Comparison of ENCODE assay signal across 8 mouse cellular contexts in genomic region chr19:6911101-6912074, GRCm38 (mm10). TPM values are rescaled to one million over a fixed set of nuclear protein-coding genes. Genes with fewer than 3 reads are reported as not detected.
DNase-seq lines count a peak whose midpoint lies in the region; ATAC-seq and TF ChIP-seq lines count a peak whose summit lies in the region.

No protein-coding gene starts in this region.

- H3K36me3 ChIP-seq in C2C12 (ENCODE audit: control insufficient read depth, insufficient read depth): peaks cover 30% of the 10 kb centered on the region
- peaks cover 49% of the 10 kb centered on the region for H3K36me3 ChIP-seq in embryonic facial prominence, embryonic 13.5 days
- peaks cover 35% of the 10 kb centered on the region for H3K36me3 ChIP-seq in limb, embryonic 14.5 days (ENCODE audit: control insufficient read depth, insufficient read depth, low read length)

- DNase-seq in gastrocnemius, postnatal 10 days: peak; percentile 5
- DNase-seq in gastrocnemius, postnatal 36 days: no peak
- no peak for DNase-seq in limb, embryonic 14.5 days (ENCODE audit: low spot score)
- DNase-seq in left cerebral cortex, postnatal 10 days (ENCODE audit: extremely low spot score in 1 of 2, low spot score in 2 of 2): no peak
- DNase-seq in adrenal gland, postnatal 36 days: no peak
- no peak for DNase-seq in right cerebral cortex, postnatal 4 days

- H3ac ChIP-seq in C2C12 (ENCODE audit: control insufficient read depth, insufficient read length, low read depth): no peak overlapping the region

- H3K4me1 ChIP-seq in embryonic facial prominence, embryonic 13.5 days: peaks cover 28% of the 10 kb centered on the region
- H3K4me1 ChIP-seq in limb, embryonic 14.5 days (ENCODE audit: control insufficient read depth, insufficient read depth, low read length): peaks cover 12% of the 10 kb centered on the region

- H3K79me2 ChIP-seq in C2C12 (ENCODE audit: control insufficient read depth, insufficient read depth): peaks cover 52% of the 10 kb centered on the region

- peaks cover 23% of the 10 kb centered on the region for H3K79me3 ChIP-seq in C2C12 (ENCODE audit: low read depth)

- TF ChIP-seq CTCF in C2C12 (IDR thresholded peaks at IDR 0.05; ENCODE audit: control insufficient read depth, insufficient read depth, insufficient read length): no peak

- H3K9me3 ChIP-seq in embryonic facial prominence, embryonic 13.5 days: no peaks in the 10 kb centered on the region
- H3K9me3 ChIP-seq in limb, embryonic 14.5 days (ENCODE audit: control insufficient read depth, low read length): no peaks in the 10 kb centered on the region

- H3K4me2 ChIP-seq in embryonic facial prominence, embryonic 13.5 days: peak overlapping the region; percentile 81
- peak overlapping the region; percentile 82 for H3K4me2 ChIP-seq in limb, embryonic 14.5 days (replicated peaks; ENCODE audit: low read depth, low read length, severe bottlenecking)

- peak overlapping the region; percentile 34; the same call in 1 of the 2 replicates for H3K27ac ChIP-seq in embryonic facial prominence, embryonic 13.5 days
- no peak overlapping the region for H3K27ac ChIP-seq in limb, embryonic 14.5 days (replicated peaks; ENCODE audit: low read depth, low read length)

- 87% methylated on average over 19 of the region's 19 CpGs for WGBS in embryonic facial prominence, embryonic 13.5 days
- WGBS in limb, embryonic 14.5 days: 88% methylated on average over 19 of the region's 19 CpGs

- peak overlapping the region; percentile 76 for H3K4me3 ChIP-seq in C2C12 (ENCODE audit: insufficient read depth, poor library complexity, severe bottlenecking)
- H3K4me3 ChIP-seq in embryonic facial prominence, embryonic 13.5 days: peak overlapping the region; percentile 68
- peak overlapping the region; percentile 24 for H3K4me3 ChIP-seq in limb, embryonic 14.5 days (replicated peaks; ENCODE audit: low read length)

- intact Hi-C loops in gastrocnemius, postnatal 36 days (cut with DNase I): no loop called here
- intact Hi-C loops in left cerebral cortex, postnatal 10 days (cut with DNase I): no loop called here

- no peaks in the 10 kb centered on the region for H3K27me3 ChIP-seq in C2C12 (ENCODE audit: control insufficient read depth, insufficient read depth, insufficient read length)
- H3K27me3 ChIP-seq in embryonic facial prominence, embryonic 13.5 days: no peaks in the 10 kb centered on the region
- H3K27me3 ChIP-seq in limb, embryonic 14.5 days (ENCODE audit: control insufficient read depth, insufficient read depth, low read length): no peaks in the 10 kb centered on the region

- H3K9ac ChIP-seq in embryonic facial prominence, embryonic 13.5 days: peak overlapping the region; percentile 58
- peak overlapping the region; percentile 31; the same call in 1 of the 2 replicates for H3K9ac ChIP-seq in limb, embryonic 14.5 days (ENCODE audit: low read depth, low read length, severe bottlenecking)

- ATAC-seq in embryonic facial prominence, embryonic 13.5 days (ENCODE audit: insufficient number of reproducible peaks, insufficient read depth, low FRiP score, low TSS enrichment, low read depth): no peak
- no peak for ATAC-seq in limb, embryonic 14.5 days (ENCODE audit: low FRiP score, low read depth)

- no peak for TF ChIP-seq POLR2A in limb, embryonic 14.5 days (IDR thresholded peaks at IDR 0.05; ENCODE audit: borderline replicate concordance, extremely low read depth, insufficient read depth, insufficient read length)

TF ChIP-seq in C2C12, 6 proteins besides CTCF, POLR2A, EP300 and RAD21:
- TF ChIP-seq FOSL1 (IDR thresholded peaks at IDR 0.05; ENCODE audit: insufficient read depth, low read length, poor library complexity, severe bottlenecking): no peak
- no peak for TF ChIP-seq MYOG (IDR thresholded peaks at IDR 0.05; ENCODE audit: control insufficient read depth, extremely low read depth, insufficient read length)
- no peak for TF ChIP-seq MYOD1 (IDR thresholded peaks at IDR 0.05; ENCODE audit: control insufficient read depth, insufficient read length, low read depth)
- no peak for TF ChIP-seq CEBPB (IDR thresholded peaks at IDR 0.05; ENCODE audit: low read depth)
- TF ChIP-seq USF1 (IDR thresholded peaks at IDR 0.05; ENCODE audit: low read depth): no peak
- no peak for TF ChIP-seq MAX (IDR thresholded peaks at IDR 0.05)

RNA-seq across cellular contexts. Expression of gene Prdx5, which starts 1.5 kb away (rescaled TPM):
- 100 to 1,000 TPM; 150 to 152 TPM for total RNA-seq in gastrocnemius, postnatal 10 days (2021)
- total RNA-seq in gastrocnemius, postnatal 36 days (2021): 100 to 1,000 TPM; 204 to 205 TPM
- 270 TPM for polyA plus RNA-seq in C2C12 (2012; fragmentation: generic; extraction: Trizol)
- 239 and 251 TPM in 2 replicates for polyA plus RNA-seq in embryonic facial prominence, embryonic 13.5 days (2015; fragmentation: Nextera tagmentation; extraction: Ambion mirVana)
- polyA plus RNA-seq in limb, embryonic 14.5 days (2012; rRNA removed): 145 and 173 TPM in 2 replicates
- 245 and 269 TPM in 2 replicates for polyA plus RNA-seq in limb, embryonic 14.5 days (2014; fragmentation: Nextera tagmentation; extraction: Ambion mirVana)
- total RNA-seq in left cerebral cortex, postnatal 10 days (2021): 100 to 1,000 TPM; 280 to 318 TPM
- 100 to 1,000 TPM; 254 to 293 TPM for total RNA-seq in adrenal gland, postnatal 36 days (2021)

RNA-seq across cellular contexts. Expression of gene Trmt112, which starts 1.9 kb away (rescaled TPM):
- total RNA-seq in gastrocnemius, postnatal 10 days (2021): 10 to 100 TPM; 45.2 to 48.1 TPM
- 10 to 100 TPM; 31.7 to 38.8 TPM for total RNA-seq in gastrocnemius, postnatal 36 days (2021)
- 264 TPM for polyA plus RNA-seq in C2C12 (2012; fragmentation: generic; extraction: Trizol)
- 176 and 194 TPM in 2 replicates for polyA plus RNA-seq in embryonic facial prominence, embryonic 13.5 days (2015; fragmentation: Nextera tagmentation; extraction: Ambion mirVana)
- 163 and 164 TPM in 2 replicates for polyA plus RNA-seq in limb, embryonic 14.5 days (2012; rRNA removed)
- polyA plus RNA-seq in limb, embryonic 14.5 days (2014; fragmentation: Nextera tagmentation; extraction: Ambion mirVana): 163 and 167 TPM in 2 replicates
- total RNA-seq in left cerebral cortex, postnatal 10 days (2021): 10 to 100 TPM; 42.5 to 49.6 TPM
- 100 to 1,000 TPM in 1 of 2 experiments, 10 to 100 TPM in 1; 93.1 to 116 TPM for total RNA-seq in adrenal gland, postnatal 36 days (2021)

RNA-seq across cellular contexts. Expression of gene Esrra, which starts 10.2 kb away (rescaled TPM):
- 10 to 100 TPM; 45.8 to 45.9 TPM for total RNA-seq in gastrocnemius, postnatal 10 days (2021)
- 10 to 100 TPM; 84.3 to 85.3 TPM for total RNA-seq in gastrocnemius, postnatal 36 days (2021)
- polyA plus RNA-seq in C2C12 (2012; fragmentation: generic; extraction: Trizol): 43.2 TPM
- polyA plus RNA-seq in embryonic facial prominence, embryonic 13.5 days (2015; fragmentation: Nextera tagmentation; extraction: Ambion mirVana): 9.5 and 10.9 TPM in 2 replicates
- 20.3 and 25.5 TPM in 2 replicates for polyA plus RNA-seq in limb, embryonic 14.5 days (2012; rRNA removed)
- polyA plus RNA-seq in limb, embryonic 14.5 days (2014; fragmentation: Nextera tagmentation; extraction: Ambion mirVana): 3.4 and 5.1 TPM in 2 replicates
- 10 to 100 TPM; 41.4 to 43.5 TPM for total RNA-seq in left cerebral cortex, postnatal 10 days (2021)
- 10 to 100 TPM; 33.6 to 50.9 TPM for total RNA-seq in adrenal gland, postnatal 36 days (2021)

RNA-seq across cellular contexts. Expression of gene Catsperz, which starts 13.8 kb away (rescaled TPM):
- not detected for total RNA-seq in gastrocnemius, postnatal 10 days (2021)
- not detected for total RNA-seq in gastrocnemius, postnatal 36 days (2021)
- polyA plus RNA-seq in C2C12 (2012; fragmentation: generic; extraction: Trizol): 0.16 TPM
- 2.3 and 3.4 TPM in 2 replicates for polyA plus RNA-seq in embryonic facial prominence, embryonic 13.5 days (2015; fragmentation: Nextera tagmentation; extraction: Ambion mirVana)
- polyA plus RNA-seq in limb, embryonic 14.5 days (2012; rRNA removed): 2.8 and 5.6 TPM in 2 replicates
- 3.6 and 5.4 TPM in 2 replicates for polyA plus RNA-seq in limb, embryonic 14.5 days (2014; fragmentation: Nextera tagmentation; extraction: Ambion mirVana)
- 10 to 100 TPM; 14.0 to 20.6 TPM for total RNA-seq in left cerebral cortex, postnatal 10 days (2021)
- not detected for total RNA-seq in adrenal gland, postnatal 36 days (2021)

RNA-seq across cellular contexts. Expression of gene Kcnk4, which starts 22.9 kb away (rescaled TPM):
- not detected for total RNA-seq in gastrocnemius, postnatal 10 days (2021)
- not detected for total RNA-seq in gastrocnemius, postnatal 36 days (2021)
- polyA plus RNA-seq in C2C12 (2012; fragmentation: generic; extraction: Trizol): 0.26 TPM
- polyA plus RNA-seq in embryonic facial prominence, embryonic 13.5 days (2015; fragmentation: Nextera tagmentation; extraction: Ambion mirVana): 1.2 and 1.3 TPM in 2 replicates
- polyA plus RNA-seq in limb, embryonic 14.5 days (2012; rRNA removed): 0.91 and 1.1 TPM in 2 replicates
- 1.1 TPM in 2 replicates for polyA plus RNA-seq in limb, embryonic 14.5 days (2014; fragmentation: Nextera tagmentation; extraction: Ambion mirVana)
- total RNA-seq in left cerebral cortex, postnatal 10 days (2021): 10 to 100 TPM; 36.6 to 38.1 TPM
- under 1 TPM; 0.16 to 0.20 TPM for total RNA-seq in adrenal gland, postnatal 36 days (2021)

Comparison
In these comparisons a context has a peak if more than half of its experiments do, and no peak if none do; other contexts are left out.
1. H3K4me3 ChIP-seq: peak in every context shown above with its lines; median percentile 76 in C2C12; 68 in embryonic facial prominence, embryonic 13.5 days; 24 in limb, embryonic 14.5 days.